Mouse (Mus musculus) thymus, postnatal 25 days (tissue): ENCODE results near the gene Hrk.

Experiments used
- DNase-seq: peaks from one replicate; pipeline ENCODE4 v3.0.0; 2022

Hrk gene

DNA sequence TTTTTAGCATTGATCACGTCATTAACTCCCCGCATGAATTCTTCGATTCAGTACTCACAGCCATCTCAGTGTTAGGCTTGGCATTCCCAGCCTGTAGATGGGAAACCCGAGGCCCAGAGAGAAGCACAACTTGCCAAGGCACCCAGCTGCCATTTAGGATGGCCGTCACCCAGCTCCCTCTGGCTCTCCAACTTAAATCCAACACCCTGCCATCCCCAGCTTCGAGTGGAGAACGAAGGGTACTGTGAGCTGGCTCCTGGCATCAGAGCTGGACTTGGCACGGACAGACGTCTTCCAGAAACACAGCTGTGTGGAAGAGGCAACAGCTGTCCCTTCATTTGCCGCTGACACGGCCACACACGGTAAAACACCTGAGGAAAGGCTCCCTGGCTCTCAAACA is at the start of gene Hrk:
Gene Hrk (plus strand): TSS at position 68 of the 400 bp plus-strand sequence.
- no peak for DNase-seq

DNA sequence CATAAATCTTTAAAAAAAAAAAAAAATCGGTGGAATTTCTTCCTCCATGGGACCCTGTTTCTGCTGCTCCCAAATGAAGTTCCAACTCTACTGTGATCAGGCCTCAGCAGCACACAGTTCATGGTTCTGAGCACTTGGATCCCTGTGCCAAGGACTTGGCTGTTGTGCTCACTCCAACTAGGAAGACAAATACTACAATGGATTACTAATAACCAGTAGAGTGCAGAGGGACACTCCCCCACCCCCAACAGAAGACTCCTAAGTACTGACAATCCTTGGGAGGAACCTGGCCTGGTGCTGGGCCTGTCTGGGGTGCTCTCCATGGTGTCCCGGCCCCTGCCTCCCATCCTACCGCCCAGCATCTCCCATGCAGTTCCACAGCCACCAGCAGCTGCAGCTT is 46.1 kb upstream of the Hrk start:
- no peak for DNase-seq

DNA sequence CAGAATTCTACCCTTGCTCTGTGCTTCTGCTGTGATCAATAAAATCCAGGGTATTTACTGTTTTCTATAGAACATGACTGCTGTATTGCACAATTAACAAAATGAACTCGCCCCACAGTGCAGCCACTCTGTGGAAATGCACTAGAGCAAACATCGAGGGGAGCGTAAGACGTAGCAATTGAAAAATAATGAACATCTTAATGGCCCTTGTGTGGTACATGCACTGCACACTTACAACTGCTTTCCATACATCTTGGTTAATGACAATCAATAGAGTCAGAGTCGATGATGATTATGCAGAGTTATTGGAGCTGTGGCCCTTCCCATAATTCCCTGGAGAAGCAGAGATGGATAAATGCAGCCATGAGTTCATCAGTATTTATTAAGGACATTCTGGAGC is 45.5 kb upstream of the Hrk start:
- DNase-seq = no peak

DNA sequence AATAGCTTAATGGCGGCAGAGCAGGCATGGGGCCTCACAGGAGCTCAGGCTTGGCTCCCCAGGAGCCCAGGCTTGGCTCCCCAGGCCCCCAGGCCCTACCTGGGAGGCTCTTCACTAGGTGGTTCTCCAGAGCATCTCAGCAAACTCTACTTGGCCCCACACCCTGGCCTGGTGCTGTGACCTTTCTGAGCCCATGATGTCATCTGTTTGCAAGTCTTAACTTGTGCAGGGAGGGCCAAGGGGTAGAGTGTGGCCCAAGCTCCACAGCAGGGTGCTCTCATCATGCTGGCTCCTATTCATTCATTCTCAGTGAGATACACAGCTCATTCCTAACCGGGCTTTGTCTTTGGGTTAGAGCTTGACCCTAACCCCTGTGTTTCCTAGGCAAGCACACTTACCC is 43.8 kb upstream of the Hrk start:
- DNase-seq = no peak

DNA sequence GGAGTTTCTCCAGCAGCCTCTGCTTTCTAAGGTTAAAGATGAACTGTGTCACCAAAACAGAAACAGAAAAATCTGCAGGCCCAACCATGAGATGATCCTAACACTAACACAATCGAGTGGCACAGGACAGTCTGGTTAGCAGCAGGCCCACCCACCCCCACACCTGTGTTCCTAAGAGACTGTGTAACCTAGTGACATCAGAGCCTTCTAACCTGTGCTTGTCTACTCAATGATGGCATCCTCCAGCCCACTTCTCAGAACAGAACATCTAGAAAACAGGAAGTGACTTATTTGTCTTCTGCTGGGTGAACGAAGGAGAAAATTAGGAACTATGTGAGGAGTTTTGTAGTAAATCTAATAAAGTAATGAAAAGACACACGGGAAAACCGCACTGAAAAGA is 42.5 kb upstream of the Hrk start:
- DNase-seq = no peak

DNA sequence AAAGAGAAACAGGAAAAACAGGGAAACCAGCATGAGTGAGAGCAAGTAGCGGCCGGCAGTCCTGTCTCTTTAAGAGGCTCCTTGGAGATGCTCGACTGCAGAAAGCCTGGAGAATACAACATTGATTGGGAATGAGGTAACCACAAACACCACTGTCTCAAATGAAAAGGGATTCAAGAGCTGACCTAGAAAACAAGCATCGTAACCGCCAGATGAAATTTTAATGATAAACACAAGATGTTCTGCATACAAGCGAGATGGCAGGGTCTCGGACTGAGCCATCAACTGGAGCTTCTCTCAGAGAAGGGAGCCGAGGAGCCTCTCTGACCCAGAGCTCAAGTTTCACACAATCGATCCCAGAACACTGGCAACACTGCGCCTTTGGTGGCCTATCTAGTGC is 41.4 kb upstream of the Hrk start:
- no peak for DNase-seq

DNA sequence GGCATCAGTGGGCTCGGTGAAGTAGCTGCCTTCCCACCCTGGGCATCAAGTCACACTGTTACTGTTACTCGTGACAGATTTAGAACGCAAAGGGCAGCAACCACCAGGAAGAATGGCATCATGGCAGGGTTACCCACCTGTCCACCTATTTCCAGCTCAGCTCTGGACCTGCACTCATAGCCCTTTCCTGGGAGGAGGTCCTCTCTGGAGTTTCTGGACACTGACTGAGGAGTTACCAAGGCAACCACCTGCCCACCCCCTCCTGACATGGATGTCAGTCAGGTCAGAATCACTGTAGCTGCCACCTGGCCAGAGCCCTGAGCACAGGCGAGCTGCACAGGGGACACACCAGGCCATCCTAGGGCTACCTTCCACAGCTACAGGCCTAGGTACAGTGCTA is 37.8 kb upstream of the Hrk start:
- no peak for DNase-seq

DNA sequence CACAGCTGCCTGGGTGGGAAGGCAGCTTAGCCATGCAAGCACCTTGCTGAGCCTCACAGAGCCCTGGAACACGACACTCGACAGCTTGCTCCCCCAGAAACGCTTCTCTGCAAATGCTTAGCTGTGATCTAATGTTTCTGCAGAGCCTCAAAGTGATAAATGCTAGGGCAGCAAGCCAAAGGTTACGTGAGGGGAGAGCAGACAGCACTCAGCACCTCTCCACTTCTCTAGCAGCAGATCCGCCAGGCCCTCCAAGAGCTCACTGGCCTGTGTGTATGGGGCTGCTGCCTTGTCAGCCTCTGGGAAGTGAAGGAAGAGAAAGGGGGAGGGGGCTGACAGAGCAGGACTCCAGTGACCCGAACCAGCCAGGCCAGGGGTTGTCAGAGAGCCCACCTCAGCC is 36.2 kb upstream of the Hrk start:
- no peak for DNase-seq

DNA sequence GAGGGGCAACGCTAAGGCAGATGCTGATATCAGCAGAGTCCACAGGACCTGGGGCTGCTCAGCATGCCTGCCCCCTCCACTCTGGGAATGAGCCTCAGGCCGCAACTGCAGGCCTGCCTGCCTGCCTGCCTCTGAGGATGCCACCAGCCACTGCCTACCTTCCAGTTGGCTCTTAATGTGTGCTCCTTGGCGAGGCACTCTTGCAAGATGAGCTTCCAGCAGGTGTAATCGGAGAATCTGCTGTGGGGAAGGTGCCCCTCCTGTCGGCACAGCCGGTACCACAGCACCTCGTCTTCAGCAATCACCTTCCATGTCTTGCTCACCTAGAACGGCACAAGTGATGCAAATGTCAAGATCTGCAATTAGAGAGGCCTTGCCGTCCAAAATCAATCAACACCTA is 35.8 kb upstream of the Hrk start:
- no peak for DNase-seq

DNA sequence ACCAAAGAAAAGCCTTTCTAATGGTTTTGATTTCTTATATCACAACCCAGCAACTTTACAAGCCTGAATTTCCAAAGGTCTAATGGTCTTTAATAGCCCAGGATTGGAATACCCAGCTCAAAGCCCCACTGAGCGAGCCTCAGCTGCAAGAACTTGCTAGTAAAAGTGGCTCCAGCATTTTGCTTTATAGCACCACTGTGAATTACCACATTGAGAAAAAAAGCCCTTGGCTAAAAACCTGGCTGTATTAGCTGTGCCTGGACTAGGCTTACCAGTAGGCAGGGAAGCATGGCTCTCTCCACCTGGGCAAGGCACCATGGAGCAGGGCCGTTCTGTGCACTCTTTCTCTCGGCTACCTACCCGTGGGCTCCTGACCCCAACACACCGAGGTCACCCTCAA is 28.1 kb upstream of the Hrk start:
- DNase-seq = no peak

DNA sequence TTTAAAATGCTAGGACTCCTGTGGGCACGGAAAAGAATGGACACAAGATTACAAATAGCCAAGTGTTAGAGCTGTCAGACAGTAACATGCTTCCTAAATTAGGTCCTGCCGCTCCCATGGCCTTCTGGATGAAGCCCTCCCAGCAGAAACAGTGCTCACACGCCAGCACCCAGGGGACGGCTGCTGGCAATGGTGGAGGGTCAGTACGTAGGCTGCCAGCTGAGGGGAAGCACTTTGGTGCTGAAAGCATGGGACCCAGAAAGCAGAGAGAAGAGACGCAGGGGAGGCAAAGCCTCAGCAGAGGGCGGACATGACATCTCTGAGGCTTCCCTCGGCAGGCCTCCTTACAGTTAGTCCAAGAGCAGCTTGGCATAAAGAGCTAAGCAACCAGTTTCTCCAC is 24.8 kb upstream of the Hrk start:
- DNase-seq = no peak

DNA sequence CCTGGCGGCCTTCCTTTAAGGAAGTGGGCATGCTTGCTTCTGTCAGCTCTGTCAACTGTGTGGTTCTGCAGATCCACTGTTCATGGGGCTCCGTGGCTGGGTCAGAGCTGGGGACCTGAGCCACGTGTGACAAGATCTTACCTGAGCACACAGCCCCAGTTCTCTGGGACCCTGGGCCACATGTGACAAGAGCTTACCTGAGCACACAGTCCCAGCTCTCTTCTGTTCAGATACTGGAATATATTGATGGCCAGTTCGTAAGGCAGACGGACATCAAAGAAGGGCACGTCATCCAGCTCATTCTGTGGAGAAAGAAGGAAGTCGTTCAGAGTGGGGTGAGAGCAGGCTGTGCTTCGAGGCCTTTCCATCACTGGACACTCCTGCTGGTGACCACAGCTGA is 22.0 kb upstream of the Hrk start:
- no peak for DNase-seq

DNA sequence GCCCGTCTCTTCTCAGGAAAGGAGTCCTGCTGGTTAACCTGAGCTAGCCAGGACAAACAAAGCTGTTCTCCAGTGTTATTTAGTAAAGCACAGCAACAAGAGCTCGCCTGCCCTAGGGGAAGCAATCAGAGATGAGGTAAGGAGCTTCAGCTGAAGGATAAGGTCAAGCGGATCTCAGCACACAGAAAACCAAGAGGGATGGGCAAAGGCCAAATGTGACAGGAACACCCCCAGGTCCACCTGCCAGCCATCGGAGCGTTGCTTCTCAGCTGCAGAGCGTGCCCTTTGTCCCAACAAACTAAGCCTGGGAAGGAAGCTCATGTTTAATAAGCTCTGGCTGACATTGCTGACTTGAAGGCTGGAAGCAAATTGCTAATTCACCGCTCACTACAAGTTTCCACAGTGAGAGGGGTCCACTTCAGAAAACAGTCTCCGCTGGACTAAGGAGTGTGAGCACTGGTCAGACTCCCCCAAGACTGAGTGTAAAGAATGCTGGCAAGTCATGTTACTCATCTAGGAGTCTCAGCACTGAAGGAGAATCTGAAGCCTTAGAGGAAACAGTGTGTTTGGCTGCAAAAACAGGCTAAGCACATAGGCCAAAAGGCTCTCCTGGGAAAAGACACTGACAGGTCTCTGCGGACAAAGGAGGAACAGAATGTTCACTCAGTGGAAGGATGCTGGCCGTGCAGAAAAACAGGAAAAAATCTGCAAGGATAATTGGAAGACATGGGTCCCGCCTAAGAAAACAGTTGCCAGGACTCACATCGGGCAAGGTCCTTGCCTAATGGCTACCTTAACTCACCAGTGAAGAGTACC is 21.0 kb upstream of the Hrk start:
- DNase-seq = no peak

DNA sequence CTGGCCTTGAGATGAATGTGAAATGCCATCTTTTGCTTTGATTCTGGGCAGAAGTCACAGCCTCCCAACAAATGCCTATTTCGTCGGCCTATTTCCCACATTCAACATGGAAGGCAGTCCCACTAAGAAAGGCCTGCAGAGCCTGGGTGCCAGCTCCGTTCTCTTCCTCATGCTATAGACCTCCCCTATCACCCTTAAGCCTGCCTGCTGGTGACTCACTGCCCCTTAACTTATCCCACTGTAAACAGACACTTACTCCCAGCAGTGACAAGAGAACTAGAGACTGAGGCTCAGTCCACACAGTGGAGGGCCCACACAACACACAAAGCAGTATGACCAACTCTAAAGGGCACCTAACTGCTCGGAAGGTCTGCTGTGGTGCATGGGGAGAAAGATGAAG is 20.1 kb upstream of the Hrk start:
- no peak for DNase-seq

DNA sequence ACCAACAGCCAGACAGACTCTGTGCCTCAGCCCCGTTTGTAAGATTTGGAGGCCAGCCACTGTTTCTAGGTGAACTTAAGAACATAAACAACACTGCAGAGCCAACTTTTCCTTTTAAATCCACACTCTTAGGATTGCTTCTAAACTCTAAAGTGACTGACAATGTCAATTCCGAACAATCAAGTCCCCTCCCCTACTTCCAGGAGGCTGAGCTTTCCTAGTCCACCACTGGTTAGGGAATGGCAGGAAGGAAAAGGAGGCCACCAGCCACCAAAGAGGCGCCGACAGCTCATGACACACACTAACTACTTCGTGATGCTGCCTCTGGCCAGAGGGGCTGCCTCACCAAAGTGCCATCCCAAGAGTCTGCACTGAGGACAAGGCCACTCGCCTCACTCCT is 19.7 kb upstream of the Hrk start:
- no peak for DNase-seq

DNA sequence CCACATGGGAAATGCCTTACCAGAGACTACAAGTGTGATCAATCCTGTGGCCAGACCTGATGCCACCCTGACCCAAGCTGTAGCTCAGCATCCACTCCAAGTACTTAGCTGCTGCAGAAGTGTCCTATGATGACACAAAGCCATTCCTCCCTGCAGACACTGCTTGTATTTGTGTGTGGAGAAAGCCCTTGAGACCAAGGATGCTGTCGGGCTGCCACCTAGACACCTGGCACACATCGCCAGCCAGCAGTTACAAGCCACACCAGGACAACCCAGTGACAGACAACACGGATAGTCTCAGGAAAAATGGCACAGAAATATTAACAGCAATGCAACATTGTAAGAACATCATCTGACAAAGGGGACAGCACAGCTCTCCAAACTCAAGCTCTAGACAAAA is 19.0 kb upstream of the Hrk start:
- no peak for DNase-seq

DNA sequence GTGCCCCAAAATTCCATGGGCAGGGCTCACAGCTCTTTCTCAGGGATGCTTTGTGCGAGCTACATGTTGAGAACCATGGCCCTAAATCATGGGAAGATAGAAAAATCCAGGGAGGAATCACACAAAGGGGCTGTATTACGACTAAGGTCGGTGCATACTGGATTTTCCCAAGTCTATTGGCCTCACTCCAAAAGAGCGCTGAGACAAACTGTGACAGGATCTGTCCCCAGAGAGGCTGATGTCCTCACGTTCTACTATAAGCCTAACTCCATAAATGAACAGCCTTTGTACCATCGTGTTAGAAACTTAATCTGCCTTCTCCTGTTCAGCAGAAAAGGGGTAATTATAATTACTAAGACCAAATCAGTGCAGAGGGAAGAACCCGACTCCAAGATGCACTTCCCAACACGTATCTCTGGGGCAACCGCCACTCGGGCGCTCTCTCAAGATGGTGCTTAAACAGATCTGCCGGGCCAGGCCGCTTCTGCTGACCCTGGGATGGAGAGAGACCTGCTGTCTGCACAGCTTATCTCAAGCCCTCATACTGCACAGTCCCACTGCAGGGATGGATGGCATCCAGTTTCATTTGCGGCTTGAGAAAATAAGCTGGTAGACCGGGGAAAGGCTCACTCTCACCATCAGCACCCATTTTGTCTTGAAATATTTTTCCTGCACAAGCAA is 18.3 kb upstream of the Hrk start:
- DNase-seq = no peak

DNA sequence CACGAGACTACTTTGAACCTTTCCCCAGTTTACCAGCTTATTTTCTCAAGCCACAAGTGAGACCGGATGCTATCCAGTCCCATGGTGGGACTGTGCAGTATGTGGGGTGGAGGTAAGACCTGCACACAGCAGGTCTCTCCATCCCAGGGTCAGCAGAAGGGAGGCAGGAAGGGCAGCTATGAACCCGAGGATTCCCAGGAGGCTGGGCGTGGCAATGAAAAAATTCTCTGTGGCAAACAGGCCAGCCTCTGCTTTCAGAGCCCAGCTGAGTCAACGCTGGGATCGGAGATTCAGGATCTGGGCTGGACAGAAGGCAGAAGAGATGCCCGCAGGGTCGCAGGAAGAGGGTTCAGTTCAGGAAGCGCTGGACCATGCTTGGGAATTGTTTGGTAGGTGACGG is 17.2 kb upstream of the Hrk start:
- DNase-seq = no peak

DNA sequence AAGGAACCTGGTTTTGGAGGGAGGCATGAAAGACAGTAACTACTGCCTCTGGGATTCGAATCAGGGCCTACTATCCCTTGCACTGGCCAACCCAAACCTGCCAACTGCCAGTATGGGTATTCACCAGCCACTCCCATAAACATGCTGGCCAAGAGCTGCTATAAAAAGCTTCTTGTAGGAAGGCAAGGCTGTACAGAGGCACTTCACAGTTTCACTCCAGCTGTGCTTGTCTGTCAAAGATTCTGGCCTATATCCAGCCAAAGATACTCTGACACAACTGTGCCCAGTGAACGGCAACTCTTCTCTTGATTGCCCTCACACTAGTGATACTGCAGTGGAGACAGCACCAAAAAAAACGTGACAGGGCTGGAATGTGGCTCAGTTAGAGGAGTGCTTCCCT is 14.7 kb upstream of the Hrk start:
- no peak for DNase-seq

DNA sequence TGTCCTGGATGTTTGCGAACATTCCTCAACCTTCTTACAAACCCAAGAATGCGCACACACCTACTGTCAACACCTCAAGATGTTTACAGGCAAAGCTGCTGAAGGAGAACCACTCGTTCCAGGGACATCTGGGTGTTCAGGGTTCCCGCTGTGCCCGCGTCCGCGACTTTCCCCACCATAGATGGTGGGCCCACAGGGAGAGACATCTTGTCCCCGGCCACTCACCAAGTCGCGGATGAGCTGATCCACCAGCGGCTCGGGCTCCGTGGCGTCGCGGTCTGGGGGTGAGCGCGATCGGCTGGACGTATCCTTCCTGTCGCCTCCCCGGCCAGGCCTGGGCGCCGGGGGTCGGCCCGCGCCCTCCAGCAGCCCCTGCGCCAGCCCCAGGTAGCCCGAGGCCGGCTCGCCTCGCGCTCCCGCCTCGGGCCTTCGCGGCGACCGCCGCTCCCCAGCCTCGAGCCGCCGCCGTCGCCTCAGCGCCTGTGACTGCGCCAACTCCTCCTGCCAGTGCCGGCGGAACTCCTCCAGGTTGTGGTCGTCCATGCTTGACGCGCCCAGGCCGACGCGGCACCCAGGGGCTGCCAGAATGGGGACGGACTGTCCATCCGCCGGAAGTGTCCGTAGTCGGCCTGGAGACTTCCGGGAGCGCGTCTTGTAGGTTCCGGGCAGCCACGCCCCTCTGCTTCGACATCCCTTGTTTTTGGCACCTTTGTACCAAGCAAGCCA is 9.4 kb upstream of the Hrk start, which contains the start of gene Fbxw8:
Gene Fbxw8 (minus strand): TSS at position 626 of the 726 bp plus-strand sequence.
- DNase-seq = peak; percentile 31

DNA sequence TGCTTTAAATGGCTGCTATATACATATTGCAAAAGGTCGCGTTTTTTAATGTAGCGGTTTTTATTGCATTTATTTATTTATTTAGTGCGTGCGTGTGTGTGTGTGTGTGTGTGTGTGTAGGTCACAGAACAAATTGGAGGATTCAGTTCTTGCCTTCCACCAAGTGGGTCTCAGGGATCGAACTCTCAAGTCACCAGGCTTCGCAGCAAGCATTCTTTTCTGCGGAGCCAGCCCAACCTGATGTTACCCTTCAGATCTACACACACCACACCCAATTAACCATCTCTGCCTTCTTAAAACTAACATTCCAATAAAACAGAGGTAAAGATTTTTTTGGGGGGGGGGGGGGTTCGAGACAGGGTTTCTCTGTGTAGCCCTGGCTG is 8.9 kb upstream of the Hrk start:
- no peak for DNase-seq

DNA sequence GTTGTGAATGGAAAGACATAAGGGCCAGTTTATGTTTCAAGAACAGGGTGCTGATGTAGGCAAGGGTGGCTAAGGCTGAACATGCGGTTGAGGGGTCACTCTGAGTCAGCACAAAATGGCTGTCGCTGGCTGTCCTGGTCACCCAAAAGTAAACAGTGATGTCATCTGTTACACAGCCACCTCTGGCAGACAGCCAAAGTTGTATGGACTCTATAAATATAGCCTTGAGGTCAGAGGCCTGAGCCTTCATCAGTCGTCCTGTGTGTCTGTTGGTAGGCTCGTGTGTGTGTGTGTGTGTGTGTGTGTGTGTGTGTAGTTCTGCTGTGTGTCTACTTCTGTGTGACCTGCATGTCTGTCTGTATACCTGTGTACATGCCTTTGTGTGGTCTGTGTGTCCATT is 7.5 kb upstream of the Hrk start:
- no peak for DNase-seq

DNA sequence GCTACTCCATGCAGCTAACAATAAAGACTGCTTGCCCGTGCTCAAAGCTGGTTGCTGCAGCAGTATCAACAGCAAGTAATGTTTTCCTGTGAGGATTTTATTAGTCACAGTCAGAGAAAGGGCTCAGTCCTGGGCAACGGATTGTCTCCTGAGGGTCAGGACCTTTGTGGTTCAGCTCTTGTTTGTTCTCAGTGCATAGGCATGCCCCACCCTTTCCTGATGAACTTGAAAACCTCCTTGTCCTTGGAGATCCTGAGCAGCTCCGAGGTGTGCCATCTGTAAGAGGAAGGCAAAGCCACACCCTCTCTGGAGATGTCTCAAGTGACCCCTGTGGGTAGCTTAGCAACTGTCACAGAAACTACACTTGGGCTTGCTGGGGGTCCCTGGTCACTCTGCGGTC is 3.8 kb upstream of the Hrk start:
- DNase-seq = no peak

DNA sequence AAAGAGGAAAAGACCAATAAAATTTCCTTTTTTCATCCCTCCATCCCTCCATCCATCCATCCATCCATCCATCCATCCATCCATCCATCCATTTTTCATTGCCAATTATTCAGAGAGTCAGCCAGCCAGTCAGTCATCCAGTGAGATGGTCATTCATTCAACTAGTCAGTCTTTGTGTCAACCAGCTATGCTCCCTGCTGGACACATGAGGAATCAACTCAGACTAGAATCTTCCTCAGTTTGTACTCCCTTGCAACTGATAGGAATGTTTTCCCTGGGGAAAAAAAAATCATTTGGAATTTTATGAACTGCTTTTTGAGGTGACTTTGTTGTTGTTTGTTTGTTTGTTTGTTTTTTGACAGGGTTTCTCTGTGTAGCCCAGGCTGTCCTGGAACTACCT is 1.0 kb downstream of the Hrk start:
- no peak for DNase-seq
